Mouse (Mus musculus) stomach, postnatal 0 days (tissue): Measurements from ENCODE around the gene Ank2. TPM values are rescaled to one million over a fixed set of nuclear protein-coding genes. Genes with fewer than 3 reads are reported as not detected.
A peak's percentile ranks its signal among the peaks of the same experiment; 100 is the strongest.

Experiments
- ATAC-seq: fragments of 200-750 bp; cut with Nextera tagmentation; 2 replicates; pipeline ENCODE4 v1.8.0; 2017; ENCODE audit not compliant: low FRiP score, low TSS enrichment
- DNase-seq: peaks from one replicate; pipeline ENCODE4 v3.0.0-alpha.2; 2016; ENCODE audit warnings: low spot score
- H3K27ac ChIP-seq: fragments of 300-500 bp; sonication (generic); replicated peaks from 2 replicates; pipeline ENCODE4 v1.5.1; 2014; ENCODE audit warnings: mild to moderate bottlenecking, control low read depth
- H3K27me3 ChIP-seq: fragments of 300-500 bp; sonication (generic); 2 replicates; pipeline ENCODE4 v1.6.1; 2014; ENCODE audit warnings: low read length; ENCODE audit not compliant: control insufficient read depth, insufficient read depth
- H3K36me3 ChIP-seq: fragments of 300-500 bp; sonication (generic); 2 replicates; pipeline ENCODE4 v1.6.1; 2014; ENCODE audit warnings: low read length, mixed read lengths; ENCODE audit not compliant: control insufficient read depth, insufficient read depth
- H3K4me1 ChIP-seq: fragments of 300-500 bp; sonication (generic); replicated peaks from 2 replicates; pipeline ENCODE4 v1.6.1; 2014; ENCODE audit warnings: antibody characterized with exemption; ENCODE audit not compliant: control insufficient read depth, insufficient read depth
- H3K4me2 ChIP-seq: fragments of 300-500 bp; sonication (generic); replicated peaks from 2 replicates; pipeline ENCODE4 v1.6.1; 2014; ENCODE audit warnings: low read depth, mild to moderate bottlenecking, control low read depth, moderate library complexity
- H3K4me3 ChIP-seq: fragments of 300-500 bp; sonication (generic); 2 replicates; pipeline ENCODE4 v1.5.1; 2014; ENCODE audit warnings: low read depth, low read length, control low read depth
- H3K9ac ChIP-seq: fragments of 300-500 bp; sonication (generic); 2 replicates; pipeline ENCODE4 v1.6.1; 2014; ENCODE audit warnings: mild to moderate bottlenecking, low read length, control low read depth, mixed read lengths
- H3K9me3 ChIP-seq: fragments of 300-500 bp; sonication (generic); 2 replicates; pipeline ENCODE4 v1.6.1; 2016; ENCODE audit warnings: low read length; ENCODE audit not compliant: control insufficient read depth
- CTCF ChIP-seq: IDR thresholded peaks from 2 replicates; pipeline ENCODE4 v1.5.1; 2016; ENCODE audit warnings: antibody characterized with exemption, low read depth, mild to moderate bottlenecking, moderate library complexity
- EP300 ChIP-seq: optimal IDR thresholded peaks from 2 replicates; pipeline ENCODE3; 2016; ENCODE audit warnings: antibody characterized with exemption
- WGBS: fragments of 180-500 bp; shearing (Covaris S2); extraction: QIAGEN DNeasy Blood & Tissue Kit; methylation state at CpG from one replicate; pipeline ENCODE4 v1.1.7; 2014; 5-methylcytosine and 5-hydroxymethylcytosine counted together
- polyA plus RNA-seq: library from polyadenylated mRNA; unstranded; fragments of >200 nt; fragmentation: Nextera tagmentation; extraction: Ambion mirVana; gene quantifications from 2 replicates; pipeline ENCODE4 v1.2.1, GENCODE M21; 2015

Ank2 gene
- polyA plus RNA-seq, 1 experiment from 2014 or later = 12.3 TPM

- 66% methylated on average over 1 of the region's 1 CpGs for WGBS
- H3K36me3 ChIP-seq = no peaks in the 10 kb centered on the region
- no peaks in the 10 kb centered on the region for H3K27me3 ChIP-seq
- H3K4me3 ChIP-seq = no peak overlapping the region
- ATAC-seq (no peak), DNase-seq (no peak)
- no peak for TF ChIP-seq EP300
- no peak for TF ChIP-seq CTCF
- H3K9me3 ChIP-seq = no peaks in the 10 kb centered on the region
- H3K4me2 ChIP-seq = no peak overlapping the region
- no peak overlapping the region for H3K9ac ChIP-seq
- H3K27ac ChIP-seq = no peak overlapping the region
- no peaks in the 10 kb centered on the region for H3K4me1 ChIP-seq
Observed at GRCm38 (mm10) chr3:127020167-127020566, 479.0 kb downstream of the Ank2 start.

- 35% methylated on average over 3 of the region's 3 CpGs for WGBS
- TF ChIP-seq CTCF (no peak), EP300 (no peak)
- no peak overlapping the region for H3K4me2 ChIP-seq
- ATAC-seq (no peak), DNase-seq (no peak)
- no peak overlapping the region for H3K9ac ChIP-seq
- H3K27ac ChIP-seq = peak overlapping the region; percentile 67; the same call in 1 of the 2 replicates
- H3K27me3 ChIP-seq = no peaks in the 10 kb centered on the region
- H3K9me3 ChIP-seq = no peaks in the 10 kb centered on the region
- no peaks in the 10 kb centered on the region for H3K36me3 ChIP-seq
- H3K4me1 ChIP-seq = no peaks in the 10 kb centered on the region
- no peak overlapping the region for H3K4me3 ChIP-seq
Observed at GRCm38 (mm10) chr3:127019728-127020127, 479.4 kb downstream of the Ank2 start.

- H3K27ac ChIP-seq = peak overlapping the region; percentile 67; the same call in 1 of the 2 replicates
- no peak overlapping the region for H3K9ac ChIP-seq
- no peaks in the 10 kb centered on the region for H3K27me3 ChIP-seq
- TF ChIP-seq CTCF = no peak
- TF ChIP-seq EP300 = no peak
- no peak overlapping the region for H3K4me3 ChIP-seq
- ATAC-seq (peak; percentile 66; the same call in 1 of the 2 replicates), DNase-seq (no peak)
- H3K4me2 ChIP-seq = no peak overlapping the region
- H3K4me1 ChIP-seq = no peaks in the 10 kb centered on the region
- H3K36me3 ChIP-seq = no peaks in the 10 kb centered on the region
- H3K9me3 ChIP-seq = no peaks in the 10 kb centered on the region
- WGBS = 33% methylated on average over 6 of the region's 6 CpGs
Observed at GRCm38 (mm10) chr3:127019109-127019508, 480.0 kb downstream of the Ank2 start.

GRCm38 (mm10) chr3:127017523-127017922 is 481.6 kb downstream of the Ank2 start:
- H3K27ac ChIP-seq = no peak overlapping the region
- ATAC-seq (no peak), DNase-seq (no peak)
- no peak overlapping the region for H3K4me2 ChIP-seq
- H3K36me3 ChIP-seq = no peaks in the 10 kb centered on the region
- TF ChIP-seq CTCF = no peak
- TF ChIP-seq EP300 = no peak
- no peaks in the 10 kb centered on the region for H3K4me1 ChIP-seq
- no peaks in the 10 kb centered on the region for H3K27me3 ChIP-seq
- WGBS = 58% methylated on average over 3 of the region's 3 CpGs
- no peak overlapping the region for H3K4me3 ChIP-seq
- no peaks in the 10 kb centered on the region for H3K9me3 ChIP-seq
- H3K9ac ChIP-seq = no peak overlapping the region

- TF ChIP-seq EP300 (no peak), CTCF (no peak)
- DNase-seq (no peak), ATAC-seq (no peak)
- Histone ChIP-seq H3K4me3 (no peak overlapping the region), H3K9ac (no peak overlapping the region), H3K36me3 (no peaks in the 10 kb centered on the region), H3K27ac (no peak overlapping the region), H3K27me3 (no peaks in the 10 kb centered on the region), H3K4me2 (no peak overlapping the region), H3K4me1 (no peaks in the 10 kb centered on the region), H3K9me3 (no peaks in the 10 kb centered on the region)
- WGBS = 80% methylated on average over 6 of the region's 6 CpGs
Observed at GRCm38 (mm10) chr3:127015596-127015995, 483.6 kb downstream of the Ank2 start.

- no peak for TF ChIP-seq EP300
- peak; percentile 24; the same call in 1 of the 2 replicates for TF ChIP-seq CTCF
- no peak overlapping the region for H3K4me2 ChIP-seq
- 86% methylated on average over 6 of the region's 6 CpGs for WGBS
- DNase-seq (no peak), ATAC-seq (no peak)
- no peaks in the 10 kb centered on the region for H3K9me3 ChIP-seq
- H3K4me3 ChIP-seq = no peak overlapping the region
- H3K9ac ChIP-seq = no peak overlapping the region
- H3K36me3 ChIP-seq = no peaks in the 10 kb centered on the region
- H3K4me1 ChIP-seq = no peaks in the 10 kb centered on the region
- no peak overlapping the region for H3K27ac ChIP-seq
- no peaks in the 10 kb centered on the region for H3K27me3 ChIP-seq
Observed at GRCm38 (mm10) chr3:127015175-127015574, 484.0 kb downstream of the Ank2 start.
